Mouse (Mus musculus): Measurements from ENCODE around the gene Gm9833.

DNA sequence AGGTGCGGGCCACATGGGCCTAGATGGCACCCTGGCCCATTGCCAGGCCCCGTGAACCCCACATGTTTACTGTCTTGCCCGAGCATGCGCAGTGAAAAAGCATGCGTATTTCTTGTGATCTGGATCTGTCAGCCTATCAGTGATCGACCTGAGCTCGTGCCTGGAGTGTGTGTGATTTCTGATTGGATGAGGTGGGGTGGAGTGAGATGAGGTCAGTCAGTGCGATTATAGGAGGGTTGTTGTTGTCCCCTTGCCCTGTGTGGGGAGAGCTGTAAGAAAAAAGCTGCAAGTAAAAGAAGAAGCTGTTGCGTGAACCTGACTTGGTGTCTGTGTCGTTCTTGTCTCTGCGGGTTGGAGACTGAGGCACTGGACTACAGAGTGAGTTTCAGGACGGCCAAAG is 28.6 kb downstream of the Gm9833 start:
- no peak for TF ChIP-seq NELFE (IDR thresholded peaks at IDR 0.05; ENCODE audit: low read depth, low read length)
- no peak for TF ChIP-seq CTCF (conservative IDR thresholded peaks at IDR 0.05 in 1 of 2, IDR thresholded peaks at IDR 0.05 in 1 of 2; ENCODE audit: low read depth in 2 of 2, low read length in 2 of 2)
- no peak for TF ChIP-seq USF1 (IDR thresholded peaks at IDR 0.05; ENCODE audit: low read depth, low read length)
- TF ChIP-seq POLR2A (IDR thresholded peaks at IDR 0.05; ENCODE audit: low read depth, low read length): no peak
- TF ChIP-seq JUN (IDR thresholded peaks at IDR 0.05; ENCODE audit: insufficient read depth, low read depth, low read length): no peak
- no peak for TF ChIP-seq TCF12 (IDR thresholded peaks at IDR 0.05; ENCODE audit: low read depth, low read length)

Data from CH12.LX (cell line).